Comparison of ENCODE assay signal across 26 mouse cellular contexts in genomic region chr8:78807283-78807682, GRCm38 (mm10). TPM values are rescaled to one million over a fixed set of nuclear protein-coding genes. Genes with fewer than 3 reads are reported as not detected.
DNase-seq lines count a peak whose midpoint lies in the region; ATAC-seq and TF ChIP-seq lines count a peak whose summit lies in the region.
"Had no signal": no experiment of that assay in that cellular context is flagged by ENCODE, and none has a peak within 500 bp of the region (broad histone marks: within the 10 kb centered on the region; RNA-seq: fewer than 3 reads in every experiment).

No protein-coding gene starts in this region.

- ATAC-seq in intestine, embryonic 14.5 days (replicated peaks; ENCODE audit: low FRiP score, low TSS enrichment, low read depth): no peak
- ATAC-seq in intestine, embryonic 15.5 days: no peak
- ATAC-seq in neutrophil, adult 5-6 weeks (ENCODE audit: extremely low read depth, insufficient number of reproducible peaks, low FRiP score, poor library complexity, severe bottlenecking): 0 out of 2 replicates have a peak, but pooled peaks have one; percentile 22
- ATAC-seq: forebrain, embryonic 14.5 days; intestine, embryonic 16.5 days; midbrain, embryonic 16.5 days had no signal

- intact Hi-C loops in left cerebral cortex, postnatal 25 days (cut with DNase I): no loop called here

- no peaks in the 10 kb centered on the region for H3K9me3 ChIP-seq in intestine, embryonic 14.5 days (ENCODE audit: control insufficient read depth, low read length)
- no peaks in the 10 kb centered on the region for H3K9me3 ChIP-seq in intestine, embryonic 15.5 days
- H3K9me3 ChIP-seq: heart, embryonic 10.5 days; hindbrain, embryonic 15.5 days; kidney, embryonic 15.5 days; limb, embryonic 12.5 days; liver, embryonic 13.5 days; lung, embryonic 15.5 days; midbrain, embryonic 10.5 days; neural tube, embryonic 13.5 days had no signal

- no peak overlapping the region for H3K9ac ChIP-seq in intestine, embryonic 14.5 days (ENCODE audit: low read length)
- H3K9ac ChIP-seq in intestine, embryonic 15.5 days: no peak overlapping the region
- H3K9ac ChIP-seq: hindbrain, embryonic 15.5 days; kidney, embryonic 15.5 days; limb, embryonic 12.5 days; liver, embryonic 13.5 days; lung, embryonic 15.5 days; neural tube, embryonic 13.5 days had no signal

- no peak overlapping the region for H3K4me2 ChIP-seq in intestine, embryonic 14.5 days (ENCODE audit: low read length)
- H3K4me2 ChIP-seq in intestine, embryonic 15.5 days (replicated peaks): no peak overlapping the region
- H3K4me2 ChIP-seq: hindbrain, embryonic 15.5 days; kidney, embryonic 15.5 days; limb, embryonic 12.5 days; liver, embryonic 13.5 days; lung, embryonic 15.5 days; neural tube, embryonic 13.5 days had no signal

- no peak for TF ChIP-seq POLR2A in bone marrow, adult 2 months (IDR thresholded peaks at IDR 0.05; ENCODE audit: borderline replicate concordance, control insufficient read depth, low read depth, low read length)
- no peak for TF ChIP-seq POLR2A in kidney, adult 2 months (IDR thresholded peaks at IDR 0.05; ENCODE audit: low read depth, low read length)

- TF ChIP-seq CTCF in bone marrow, adult 2 months (IDR thresholded peaks at IDR 0.05; ENCODE audit: control insufficient read depth, insufficient read depth, low read length): peak; percentile 6; the same call in 1 of the 2 replicates
- no peak for TF ChIP-seq CTCF in kidney, adult 2 months (conservative IDR thresholded peaks at IDR 0.05; ENCODE audit: insufficient read depth, insufficient read length, low read depth, low read length)

- H3K4me1 ChIP-seq in intestine, embryonic 14.5 days (replicated peaks; ENCODE audit: control insufficient read depth, insufficient read depth, low read length): no peaks in the 10 kb centered on the region
- no peaks in the 10 kb centered on the region for H3K4me1 ChIP-seq in intestine, embryonic 15.5 days (replicated peaks)
- H3K4me1 ChIP-seq in bone marrow, adult 2 months (ENCODE audit: control insufficient read depth, insufficient read depth, low read length): no peaks in the 10 kb centered on the region; the same call in 1 of the 2 replicates
- no peaks in the 10 kb centered on the region for H3K4me1 ChIP-seq in kidney, adult 2 months (ENCODE audit: control insufficient read depth, insufficient read depth, low read length)
- H3K4me1 ChIP-seq: heart, embryonic 10.5 days; hindbrain, embryonic 15.5 days; kidney, embryonic 15.5 days; limb, embryonic 12.5 days; lung, embryonic 15.5 days had no signal

- no peak overlapping the region for H3K4me3 ChIP-seq in intestine, embryonic 14.5 days (ENCODE audit: low read depth, low read length)
- no peak overlapping the region for H3K4me3 ChIP-seq in intestine, embryonic 15.5 days (replicated peaks)
- H3K4me3 ChIP-seq in bone marrow, adult 2 months (replicated peaks; ENCODE audit: control insufficient read depth, low read depth, low read length): peak overlapping the region; percentile 24
- no peak overlapping the region for H3K4me3 ChIP-seq in kidney, adult 2 months (ENCODE audit: insufficient read depth, low read depth, low read length)
- H3K4me3 ChIP-seq: gastrocnemius, adult 2 months; heart, embryonic 10.5 days; hindbrain, embryonic 15.5 days; kidney, embryonic 15.5 days; limb, embryonic 12.5 days; liver, embryonic 13.5 days; lung, embryonic 15.5 days; midbrain, embryonic 10.5 days; myocyte; neural tube, embryonic 13.5 days had no signal

- H3K27me3 ChIP-seq in intestine, embryonic 14.5 days (replicated peaks; ENCODE audit: control insufficient read depth, insufficient read depth, low read length): no peaks in the 10 kb centered on the region
- H3K27me3 ChIP-seq in intestine, embryonic 15.5 days (replicated peaks): no peaks in the 10 kb centered on the region
- H3K27me3 ChIP-seq in kidney, adult 2 months (replicated peaks; ENCODE audit: control insufficient read depth, insufficient read depth, low read length): no peaks in the 10 kb centered on the region
- H3K27me3 ChIP-seq: hindbrain, embryonic 15.5 days; kidney, embryonic 15.5 days; limb, embryonic 12.5 days; liver, embryonic 13.5 days; lung, embryonic 15.5 days; neural tube, embryonic 13.5 days had no signal

- H3K36me3 ChIP-seq in intestine, embryonic 14.5 days (ENCODE audit: control insufficient read depth, insufficient read depth, low read length): peaks cover 80% of the 10 kb centered on the region
- H3K36me3 ChIP-seq in intestine, embryonic 15.5 days: 0 out of 2 replicates have a peak, but pooled peaks cover 24% of the 10 kb centered on the region
- H3K36me3 ChIP-seq in kidney, adult 2 months (ENCODE audit: control insufficient read depth, insufficient read depth, low read length): peaks cover 4% of the 10 kb centered on the region

- 83% methylated on average over 9 of the region's 9 CpGs for WGBS in intestine, embryonic 14.5 days
- 82% methylated on average over 9 of the region's 9 CpGs for WGBS in intestine, embryonic 15.5 days
- WGBS in bone marrow, adult 2 months: 59% methylated on average over 9 of the region's 9 CpGs
- WGBS in kidney, adult 2 months: 87% methylated on average over 9 of the region's 9 CpGs

- no peak overlapping the region for H3K27ac ChIP-seq in intestine, embryonic 14.5 days (ENCODE audit: low read depth)
- H3K27ac ChIP-seq in intestine, embryonic 15.5 days: no peak overlapping the region
- no peak overlapping the region for H3K27ac ChIP-seq in bone marrow, adult 2 months (ENCODE audit: control insufficient read depth, insufficient read depth, low read depth, low read length, poor library complexity)
- H3K27ac ChIP-seq in kidney, adult 2 months (ENCODE audit: insufficient read depth, low read depth, low read length): no peak overlapping the region
- H3K27ac ChIP-seq: gastrocnemius, adult 2 months; heart, embryonic 10.5 days; hindbrain, embryonic 15.5 days; kidney, embryonic 15.5 days; limb, embryonic 12.5 days; liver, embryonic 13.5 days; lung, embryonic 15.5 days; midbrain, embryonic 10.5 days; neural tube, embryonic 13.5 days had no signal

- DNase-seq in intestine, embryonic 14.5 days (ENCODE audit: low spot score): peak; percentile 28
- DNase-seq in adrenal gland, postnatal 10 days: peak; percentile 48
- no peak for DNase-seq in left cerebral cortex, postnatal 25 days (ENCODE audit: low spot score in 2 of 2)
- DNase-seq in kidney, adult 2 months: no peak
- DNase-seq in kidney, adult 11 months: no peak
- DNase-seq: cerebellum, adult 2 months; gastrocnemius, adult 2 months; kidney, postnatal 36 days; liver, embryonic 13.5 days; lung, postnatal 4 days; right cerebral cortex, postnatal 25 days; thymus, postnatal 25 days had no signal

RNA-seq across cellular contexts. Expression of gene Lsm6, which starts 13.7 kb away (rescaled TPM):
- polyA plus RNA-seq in intestine, embryonic 14.5 days (2014; fragmentation: Nextera tagmentation; extraction: Ambion mirVana): 224 and 229 TPM in 2 replicates
- 170 and 198 TPM in 2 replicates for polyA plus RNA-seq in intestine, embryonic 15.5 days (2015; fragmentation: Nextera tagmentation; extraction: Ambion mirVana)
- total RNA-seq in adrenal gland, postnatal 10 days (2021): 100 to 1,000 TPM; 103 to 108 TPM
- polyA plus RNA-seq in bone marrow, adult 2 months (2011; ENCODE audit: insufficient read depth, insufficient read length, low replicate concordance, missing spikeins): 80.4 and 144 TPM in 2 replicates
- 64.8 and 65.3 TPM in 2 replicates for total RNA-seq in neutrophil, adult 5-6 weeks (2017)
- 10 to 100 TPM; 46.2 to 52.0 TPM for total RNA-seq in left cerebral cortex, postnatal 25 days (2021)
- polyA plus RNA-seq in kidney, adult 2 months (2012; rRNA removed): 10.2 and 19.6 TPM in 2 replicates

Comparison
In these comparisons a context has a peak if more than half of its experiments do, and no peak if none do; other contexts are left out.
1. DNase-seq: peak in intestine, embryonic 14.5 days (single experiment) and adrenal gland, postnatal 10 days (single experiment); none in left cerebral cortex, postnatal 25 days (0 of 2), kidney, adult 2 months (single experiment) and kidney, adult 11 months (single experiment).